Mouse (Mus musculus): Measurements from ENCODE around the gene Dgkz.
A peak's percentile ranks its signal among the peaks of the same experiment; 100 is the strongest.

Gene Dgkz

GRCm38 (mm10) chr2:91996006-91996405, 20.3 kb upstream of the Dgkz start:
- no peak for DNase-seq (ENCODE audit: extremely low spot score)

GRCm38 (mm10) chr2:91993409-91993808, 17.7 kb upstream of the Dgkz start:
- DNase-seq (ENCODE audit: extremely low spot score) = no peak

- no peak for DNase-seq (ENCODE audit: extremely low spot score)
Observed at GRCm38 (mm10) chr2:91989750-91990149, 14.1 kb upstream of the Dgkz start.

- DNase-seq (ENCODE audit: extremely low spot score) = peak; percentile 84
Observed at GRCm38 (mm10) chr2:91987542-91987941, 11.9 kb upstream of the Dgkz start.

DNA sequence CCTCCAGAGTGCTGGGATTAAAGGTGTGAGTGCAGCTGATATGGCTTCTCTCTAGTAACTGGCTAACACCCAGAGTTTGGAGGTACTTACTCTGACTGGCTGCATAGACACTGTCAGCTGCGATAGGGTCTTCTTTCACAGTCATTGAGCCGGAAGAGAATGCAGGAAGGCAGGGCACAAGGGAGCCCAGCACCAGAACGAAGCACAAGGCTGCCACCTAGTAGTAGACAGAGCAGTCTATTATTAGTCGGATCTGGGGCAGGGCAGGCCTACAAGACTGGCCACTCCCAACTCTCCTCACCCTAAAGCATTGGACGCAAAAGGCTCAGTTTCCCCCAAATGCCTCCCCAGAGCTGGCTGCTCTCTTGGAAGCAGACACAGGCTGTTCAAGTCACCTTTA, 10.4 kb upstream of the Dgkz start:
- DNase-seq (ENCODE audit: extremely low spot score) = peak; percentile 54

DNA sequence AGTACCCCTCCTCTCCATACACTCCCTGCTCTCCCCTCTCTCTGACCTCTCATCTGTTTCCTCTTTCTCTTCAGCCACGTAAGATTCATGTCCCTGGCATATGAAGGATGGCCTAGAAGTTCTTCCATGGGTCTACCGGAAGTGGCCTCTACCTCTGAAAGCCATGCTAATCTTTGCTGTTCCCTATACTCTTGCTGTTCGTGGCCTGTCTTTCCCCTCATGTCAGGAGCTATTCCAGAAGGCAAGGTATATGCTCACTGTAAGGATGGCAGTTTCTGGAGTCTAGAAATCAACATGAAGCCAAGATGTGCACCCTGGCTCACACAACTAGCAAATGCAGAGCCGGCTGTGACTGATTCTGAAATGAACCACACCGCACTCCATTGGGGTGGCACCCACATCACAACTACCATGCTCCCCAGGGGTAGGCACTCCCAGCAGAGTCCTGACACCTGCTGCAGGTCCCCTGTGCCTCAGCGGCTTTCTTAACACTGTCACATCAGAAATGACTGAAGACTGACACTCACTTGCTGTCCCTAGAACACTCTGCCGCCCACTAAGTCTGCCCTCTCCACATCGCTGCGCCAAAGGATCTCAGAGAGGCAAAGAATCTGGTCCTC, 9.4 kb upstream of the Dgkz start:
- DNase-seq (ENCODE audit: extremely low spot score) = no peak

GRCm38 (mm10) chr2:91984439-91984838, 8.8 kb upstream of the Dgkz start:
- DNase-seq (ENCODE audit: extremely low spot score) = peak; percentile 90

DNA sequence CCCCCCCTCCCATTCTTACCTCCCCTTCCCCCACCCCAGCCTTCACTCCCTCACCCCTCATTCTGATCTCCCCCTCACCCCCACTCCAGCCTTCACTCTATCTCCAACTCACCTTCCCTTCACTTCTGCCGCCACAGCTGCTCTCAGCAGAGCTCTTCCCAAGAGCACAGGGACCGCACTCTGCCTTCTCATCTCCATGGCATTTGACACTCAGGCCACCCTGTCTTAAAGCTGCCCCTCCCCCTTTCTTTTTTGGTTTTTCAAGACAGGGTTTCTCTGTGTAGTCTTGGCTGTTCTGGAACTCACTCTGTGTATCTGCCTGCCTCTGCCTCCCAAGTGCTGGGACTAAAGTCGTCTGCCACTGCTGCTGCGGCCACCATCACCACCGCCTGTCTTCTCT, 5.2 kb upstream of the Dgkz start:
- DNase-seq (ENCODE audit: extremely low spot score) = no peak

- no peak for DNase-seq (ENCODE audit: extremely low spot score)
Observed at GRCm38 (mm10) chr2:91980245-91980644, 4.6 kb upstream of the Dgkz start.

DNA sequence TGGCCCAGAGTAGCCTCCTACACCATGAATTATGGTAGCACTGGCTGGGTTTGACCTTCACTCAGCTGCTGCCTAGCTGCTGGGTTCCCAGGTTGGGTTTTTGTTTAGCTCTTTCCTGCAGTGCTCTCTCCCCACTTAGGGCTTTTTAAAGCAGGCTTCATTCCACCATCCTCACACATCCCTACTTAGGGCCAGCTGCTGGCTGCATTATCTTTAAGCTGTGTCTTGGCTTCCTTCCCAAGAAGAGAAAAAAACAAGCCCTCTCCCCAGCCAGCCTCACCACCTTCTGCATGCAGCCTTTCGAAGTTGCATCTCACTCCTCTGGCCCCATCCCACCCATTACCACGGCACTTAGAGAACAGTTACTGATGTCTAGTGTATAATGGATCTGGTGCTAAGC, 2.9 kb upstream of the Dgkz start:
- no peak for DNase-seq (ENCODE audit: extremely low spot score)

- no peak for DNase-seq (ENCODE audit: extremely low spot score)
Observed at GRCm38 (mm10) chr2:91977960-91978359, 2.3 kb upstream of the Dgkz start.

DNA sequence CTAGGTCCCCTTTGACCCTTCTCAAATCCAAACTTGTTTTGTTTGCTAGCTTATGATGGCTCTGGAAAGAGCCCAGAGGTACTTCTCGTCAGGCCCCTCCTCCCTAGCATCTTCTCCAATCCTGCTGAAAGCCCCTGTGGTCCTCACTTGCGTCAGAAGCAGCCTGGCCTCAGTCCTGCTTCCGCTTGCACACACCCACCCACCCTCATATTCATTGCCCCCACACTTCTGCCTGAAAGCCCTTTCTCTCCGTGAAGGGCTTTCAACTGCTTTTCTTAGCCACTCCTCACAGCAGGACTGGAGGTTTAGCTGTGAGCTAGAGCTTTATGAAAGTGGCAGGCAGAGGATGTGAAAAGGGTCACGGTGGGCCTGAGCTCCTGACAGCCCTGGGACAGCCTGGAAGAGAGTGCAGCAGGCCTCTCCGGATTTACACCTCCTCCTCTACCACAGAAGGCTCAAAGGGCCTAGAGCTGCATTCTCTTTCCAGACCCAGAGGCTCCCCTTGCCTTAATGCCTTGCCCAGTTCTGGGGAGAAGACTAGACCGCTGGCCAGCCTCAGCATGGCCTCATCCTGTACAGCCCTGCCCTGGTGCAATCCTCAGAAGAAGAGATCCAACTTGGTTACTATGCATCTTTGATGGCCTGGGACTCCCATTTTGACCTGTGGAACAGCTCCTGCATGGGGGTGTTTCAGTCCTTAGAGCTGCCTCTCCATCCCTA, 2.1 kb downstream of the Dgkz start:
- no peak for DNase-seq (ENCODE audit: extremely low spot score)

DNA sequence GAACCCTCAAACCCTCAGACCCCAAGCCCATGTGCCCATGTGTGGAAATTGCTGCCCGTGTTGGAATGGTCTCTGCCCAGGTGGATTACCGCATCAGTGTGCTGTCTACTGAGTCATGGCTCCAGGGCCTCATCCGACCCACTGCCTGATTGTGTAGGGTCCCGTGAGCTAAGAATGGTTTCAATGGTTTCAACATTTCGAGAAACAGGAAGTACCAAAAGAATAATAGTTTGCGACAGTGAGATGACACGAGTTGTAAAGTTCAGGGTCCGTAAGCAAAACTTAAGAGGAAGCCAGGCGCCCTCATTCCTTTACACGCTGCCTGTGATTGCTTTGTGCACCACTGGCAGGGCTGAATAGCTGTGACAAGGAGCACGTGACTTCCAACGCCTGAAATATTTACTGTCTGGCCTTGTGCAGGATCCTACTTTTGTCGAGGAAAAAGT, 3.5 kb downstream of the Dgkz start:
- DNase-seq (ENCODE audit: extremely low spot score) = no peak

GRCm38 (mm10) chr2:91971231-91972097, 4.2 kb downstream of the Dgkz start:
- DNase-seq (ENCODE audit: extremely low spot score) = no peak

DNA sequence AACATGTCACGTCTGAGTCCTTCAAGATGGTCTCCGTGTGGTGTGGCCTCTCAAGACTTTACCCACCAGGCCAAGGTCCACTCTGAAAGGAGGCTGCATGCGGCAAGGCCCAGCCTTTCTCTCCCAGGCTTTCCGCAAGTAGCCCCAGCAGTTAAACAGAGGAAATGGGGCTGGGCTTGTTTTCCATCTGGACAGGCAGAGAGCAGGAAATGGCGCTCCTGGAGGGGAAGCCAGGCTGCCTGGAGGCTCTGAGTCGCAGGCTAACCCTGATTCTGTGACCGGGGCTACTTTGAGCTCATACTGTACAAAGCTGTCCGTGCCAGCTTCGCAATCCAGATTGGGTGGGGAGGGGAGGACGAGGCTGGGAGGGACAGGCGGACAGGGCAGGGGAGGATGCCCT, 7.7 kb downstream of the Dgkz start:
- no peak for DNase-seq (ENCODE audit: extremely low spot score)

DNA sequence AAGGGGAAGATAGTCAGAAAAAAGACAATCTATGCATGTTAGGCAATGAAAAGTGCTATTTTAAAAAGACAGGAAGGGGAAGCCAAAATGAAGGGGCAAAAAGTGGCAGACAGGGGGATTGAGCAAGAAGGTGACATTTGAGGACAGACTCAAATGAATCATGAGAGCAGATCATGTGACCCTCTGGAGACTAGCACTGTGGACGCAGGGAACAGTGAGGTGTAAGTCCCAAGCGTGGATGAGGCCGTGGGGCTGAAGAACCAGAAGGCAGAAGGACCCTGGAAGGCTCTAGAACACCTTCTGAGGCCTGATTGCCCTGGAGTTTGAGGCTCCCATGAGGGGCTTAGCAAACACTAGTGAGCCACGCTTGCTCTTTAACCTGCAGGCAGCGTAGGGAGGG, 9.3 kb downstream of the Dgkz start:
- DNase-seq (ENCODE audit: extremely low spot score) = no peak

GRCm38 (mm10) chr2:91965417-91965816, 10.2 kb downstream of the Dgkz start:
- no peak for DNase-seq (ENCODE audit: extremely low spot score)

- no peak for DNase-seq (ENCODE audit: extremely low spot score)
Observed at GRCm38 (mm10) chr2:91964610-91965204, 11.0 kb downstream of the Dgkz start.

DNA sequence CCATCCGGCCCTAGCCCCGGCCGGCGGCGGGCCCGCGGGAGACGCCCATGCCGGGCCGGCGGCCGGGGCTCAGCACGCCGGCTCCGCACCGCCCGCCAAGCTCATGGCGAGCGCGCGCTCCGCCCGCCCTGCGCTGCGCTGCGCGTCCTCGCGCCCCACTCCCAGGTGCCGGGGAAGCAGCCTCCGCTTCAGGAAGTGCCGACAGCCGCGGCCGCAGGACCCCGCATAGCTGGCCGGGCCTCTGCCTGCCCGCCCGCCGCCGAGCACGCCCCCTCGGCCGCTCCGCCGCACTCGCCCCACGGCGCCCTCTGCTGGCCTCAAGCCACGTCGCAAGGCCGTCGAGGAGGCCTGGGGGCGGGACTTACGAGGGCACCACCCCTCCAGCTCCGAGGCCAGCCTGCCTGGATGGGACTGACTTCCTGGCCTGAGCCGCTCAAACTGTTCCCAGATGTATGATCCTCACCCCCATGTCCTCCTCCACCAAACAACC, 12.2 kb downstream of the Dgkz start:
- peak; percentile 96 for DNase-seq (ENCODE audit: extremely low spot score)

GRCm38 (mm10) chr2:91962864-91963401, 12.7 kb downstream of the Dgkz start:
- no peak for DNase-seq (ENCODE audit: extremely low spot score)

DNA sequence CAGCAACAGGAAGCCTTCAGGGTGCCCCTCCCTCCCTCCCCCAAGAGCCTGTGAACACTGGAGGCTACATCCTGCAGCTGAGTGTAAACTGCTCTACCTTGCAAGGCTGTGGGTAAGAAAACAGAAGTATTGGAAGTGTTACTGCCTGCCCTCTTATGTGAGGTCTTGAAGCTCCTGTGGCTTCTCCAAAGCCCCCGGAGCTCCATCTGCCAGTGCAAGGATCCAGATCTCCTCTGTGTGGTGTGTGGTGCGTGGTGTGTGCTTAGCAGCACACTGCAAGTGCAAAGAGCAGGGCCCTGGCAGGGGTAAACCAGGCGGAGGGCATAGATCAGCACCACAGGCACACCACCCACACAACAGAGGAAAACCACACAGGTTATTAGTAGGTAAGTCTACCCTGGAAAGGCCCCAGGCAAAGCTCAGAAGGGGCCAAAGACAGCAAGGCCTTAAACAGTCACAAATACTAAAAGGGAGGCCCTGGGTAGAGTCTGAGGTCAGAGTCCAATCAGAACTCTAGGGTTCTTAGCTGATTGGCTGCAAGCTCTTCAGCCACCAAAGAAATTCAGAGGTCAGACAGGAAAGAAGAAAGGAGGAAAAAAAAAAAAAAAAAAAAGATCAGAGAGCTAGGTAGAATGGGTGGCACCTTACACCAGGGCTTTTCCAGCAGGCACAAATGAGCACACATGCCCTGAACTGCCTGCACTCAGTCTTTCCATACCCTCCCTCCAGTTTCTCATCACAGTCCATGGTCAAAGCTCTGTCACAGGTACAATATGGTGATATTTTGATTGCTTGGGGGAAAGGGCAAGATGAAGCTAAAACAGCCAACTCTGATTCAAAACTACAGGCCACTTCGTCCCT, 13.5 kb downstream of the Dgkz start:
- no peak for DNase-seq (ENCODE audit: extremely low spot score)

Measured in embryo, embryonic 9.5 days (tissue).